24 mouse cellular contexts compared by ENCODE assay signal in the genomic region with DNA sequence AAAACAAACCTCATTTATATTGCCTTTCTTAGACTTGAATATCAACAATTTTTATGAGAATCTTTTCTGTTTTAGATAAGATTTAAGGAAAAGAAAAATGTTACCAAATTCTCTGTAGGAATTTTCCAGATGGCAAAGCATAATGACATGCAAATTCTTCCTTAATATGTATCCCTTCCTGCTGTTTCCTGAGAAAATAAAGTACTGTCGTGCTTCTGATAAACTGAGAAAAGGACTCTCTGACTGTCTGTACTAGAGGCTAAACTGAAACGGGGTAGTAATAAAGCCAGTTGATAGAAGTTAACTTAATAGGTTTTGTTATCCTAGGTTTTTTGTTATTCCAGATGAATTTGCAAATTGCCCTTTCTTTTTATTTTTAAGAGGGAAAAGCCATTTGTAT.
DNase-seq lines count a peak whose midpoint lies in the region; ATAC-seq lines count a peak whose summit lies in the region.
"Had no signal": no experiment of that assay in that cellular context is flagged by ENCODE, and none has a peak within 500 bp of the region (broad histone marks: within the 10 kb centered on the region; RNA-seq: fewer than 3 reads in every experiment).

No protein-coding gene starts in this region.

- no peak overlapping the region for H3K4me2 ChIP-seq in forebrain, embryonic 14.5 days (ENCODE audit: low read length)
- H3K4me2 ChIP-seq in forebrain, embryonic 11.5 days (ENCODE audit: low read depth, low read length, severe bottlenecking) = no peak overlapping the region
- no peak overlapping the region for H3K4me2 ChIP-seq in midbrain, embryonic 15.5 days
- H3K4me2 ChIP-seq: embryonic facial prominence, embryonic 13.5 days; heart, embryonic 11.5 days; hindbrain, embryonic 12.5 days; hindbrain, embryonic 15.5 days had no signal

- no peaks in the 10 kb centered on the region for H3K36me3 ChIP-seq in forebrain, embryonic 14.5 days (ENCODE audit: control insufficient read depth, insufficient read depth, low read length)
- H3K36me3 ChIP-seq in forebrain, embryonic 11.5 days (ENCODE audit: control insufficient read depth, insufficient read depth, low read length) = no peaks in the 10 kb centered on the region
- no peaks in the 10 kb centered on the region for H3K36me3 ChIP-seq in midbrain, embryonic 15.5 days (replicated peaks)
- H3K36me3 ChIP-seq: embryonic facial prominence, embryonic 10.5 days; embryonic facial prominence, embryonic 13.5 days; hindbrain, embryonic 12.5 days; hindbrain, embryonic 15.5 days had no signal

- WGBS in forebrain, embryonic 14.5 days = 51% methylated on average over 2 of the region's 2 CpGs
- WGBS in forebrain, embryonic 11.5 days = 74% methylated on average over 2 of the region's 2 CpGs
- WGBS in midbrain, embryonic 15.5 days = 53% methylated on average over 2 of the region's 2 CpGs

- no peak overlapping the region for H3K9ac ChIP-seq in forebrain, embryonic 14.5 days (ENCODE audit: low read length)
- no peak overlapping the region for H3K9ac ChIP-seq in forebrain, embryonic 11.5 days (ENCODE audit: low read length)
- H3K9ac ChIP-seq in midbrain, embryonic 15.5 days = no peak overlapping the region
- H3K9ac ChIP-seq: embryonic facial prominence, embryonic 13.5 days; hindbrain, embryonic 12.5 days; hindbrain, embryonic 15.5 days had no signal

- no peak overlapping the region for H3K4me3 ChIP-seq in forebrain, embryonic 14.5 days (ENCODE audit: low read depth, low read length)
- no peak overlapping the region for H3K4me3 ChIP-seq in forebrain, embryonic 11.5 days (ENCODE audit: low read depth, low read length)
- H3K4me3 ChIP-seq in midbrain, embryonic 15.5 days = no peak overlapping the region
- H3K4me3 ChIP-seq: embryonic facial prominence, embryonic 10.5 days; embryonic facial prominence, embryonic 13.5 days; erythroblast, embryonic 14.5 days; gastrocnemius, adult 2 months; hindbrain, embryonic 12.5 days; hindbrain, embryonic 15.5 days had no signal

- no peak for ATAC-seq in forebrain, embryonic 14.5 days
- ATAC-seq in forebrain, embryonic 11.5 days (replicated peaks; ENCODE audit: low FRiP score) = no peak
- peak; percentile 92 for ATAC-seq in frontal cortex, adult (ENCODE audit: low TSS enrichment)
- no peak for ATAC-seq in midbrain, embryonic 15.5 days (replicated peaks)
- ATAC-seq: activated CD4-positive, CD25-positive, alpha-beta regulatory T cell, adult 4 months had no signal

- H3K4me1 ChIP-seq in forebrain, embryonic 14.5 days (ENCODE audit: control insufficient read depth, insufficient read depth, low read length) = no peaks in the 10 kb centered on the region
- H3K4me1 ChIP-seq in forebrain, embryonic 11.5 days (replicated peaks; ENCODE audit: control insufficient read depth, insufficient read depth, low read length) = no peaks in the 10 kb centered on the region
- no peaks in the 10 kb centered on the region for H3K4me1 ChIP-seq in midbrain, embryonic 15.5 days
- H3K4me1 ChIP-seq: embryonic facial prominence, embryonic 10.5 days; embryonic facial prominence, embryonic 13.5 days; hindbrain, embryonic 12.5 days; hindbrain, embryonic 15.5 days had no signal

- H3K9me3 ChIP-seq in forebrain, embryonic 14.5 days (replicated peaks; ENCODE audit: control insufficient read depth, low read length) = no peaks in the 10 kb centered on the region
- H3K9me3 ChIP-seq in forebrain, embryonic 11.5 days (ENCODE audit: control insufficient read depth, low read length) = no peaks in the 10 kb centered on the region
- no peaks in the 10 kb centered on the region for H3K9me3 ChIP-seq in midbrain, embryonic 15.5 days
- H3K9me3 ChIP-seq: embryonic facial prominence, embryonic 10.5 days; embryonic facial prominence, embryonic 13.5 days; hindbrain, embryonic 12.5 days; hindbrain, embryonic 15.5 days had no signal

- peak; percentile 24 for DNase-seq in forebrain, embryonic 14.5 days (ENCODE audit: low spot score)
- no peak for DNase-seq in forebrain, embryonic 11.5 days (ENCODE audit: low spot score)
- no peak for DNase-seq in frontal cortex, postnatal 14 days (ENCODE audit: low spot score in 2 of 2)
- peak; percentile 36 for DNase-seq in brain, adult 2 months (ENCODE audit: low read depth, low spot score)
- DNase-seq in telencephalon, adult 2 months (ENCODE audit: low read depth, low spot score) = peak; percentile 34
- DNase-seq: adrenal gland, adult 8-10 months; adrenal gland, postnatal 25 days; cerebellum, adult 11-12 months; cerebellum, adult 8-10 months; cerebellum, postnatal 10 days; cerebellum, postnatal 36 days; embryo, embryonic 11 days; gastrocnemius, adult 2 months; gastrocnemius, postnatal 14 days; heart, adult 11 months had no signal

- H3K27ac ChIP-seq in forebrain, embryonic 14.5 days (ENCODE audit: low read depth, low read length) = no peak overlapping the region
- H3K27ac ChIP-seq in forebrain, embryonic 11.5 days (ENCODE audit: low read depth, low read length) = no peak overlapping the region
- no peak overlapping the region for H3K27ac ChIP-seq in midbrain, embryonic 15.5 days
- H3K27ac ChIP-seq: embryonic facial prominence, embryonic 10.5 days; embryonic facial prominence, embryonic 13.5 days; gastrocnemius, adult 2 months; hindbrain, embryonic 12.5 days; hindbrain, embryonic 15.5 days had no signal

- no peaks in the 10 kb centered on the region for H3K27me3 ChIP-seq in forebrain, embryonic 14.5 days (replicated peaks; ENCODE audit: control insufficient read depth, insufficient read depth, low read length)
- H3K27me3 ChIP-seq in forebrain, embryonic 11.5 days (ENCODE audit: control insufficient read depth, insufficient read depth, low read length) = no peaks in the 10 kb centered on the region
- H3K27me3 ChIP-seq in midbrain, embryonic 15.5 days (replicated peaks) = no peaks in the 10 kb centered on the region
- H3K27me3 ChIP-seq: embryonic facial prominence, embryonic 13.5 days; hindbrain, embryonic 12.5 days; hindbrain, embryonic 15.5 days had no signal

Comparison
In these comparisons a context has a peak if more than half of its experiments do, and no peak if none do; other contexts are left out.
1. DNase-seq: peak in forebrain, embryonic 14.5 days (single experiment), brain, adult 2 months (single experiment) and telencephalon, adult 2 months (single experiment); none in forebrain, embryonic 11.5 days (single experiment) and frontal cortex, postnatal 14 days (0 of 2).